Mouse (Mus musculus) neural tube, postnatal 0 days (tissue): Measurements from ENCODE around the gene Adam4. TPM values are rescaled to one million over a fixed set of nuclear protein-coding genes. Genes with fewer than 3 reads are reported as not detected.

ENCODE experiments used
- polyA plus RNA-seq: library from polyadenylated mRNA; unstranded; fragments of >200 nt; fragmentation: Nextera tagmentation; extraction: Ambion mirVana; gene quantifications from 2 replicates; pipeline ENCODE4 v1.2.1, GENCODE M21; 2015

Gene Adam4
- 0.08 and 0.11 TPM in 2 replicates for polyA plus RNA-seq

DNA sequence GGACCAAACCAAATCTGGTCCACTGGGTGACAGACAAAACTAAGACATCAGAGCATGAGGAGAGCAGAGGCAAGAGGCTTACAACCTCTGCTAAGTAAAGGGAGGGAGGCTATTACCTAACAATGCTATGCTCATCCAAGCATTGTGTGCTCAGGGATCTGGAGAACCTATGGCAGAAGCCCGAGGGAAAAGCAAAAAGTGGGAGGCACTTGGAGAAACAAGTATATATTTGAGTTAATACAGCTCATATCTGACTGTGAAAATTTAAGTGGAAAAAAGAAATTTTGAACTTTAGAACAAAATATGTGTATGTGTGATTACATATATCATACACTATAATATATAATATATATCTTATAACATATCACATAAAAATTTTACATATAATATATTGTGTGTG is at the start of gene Adam4:
Gene Adam4 (minus strand): TSS at position 101 of the 400 bp plus-strand sequence.

DNA sequence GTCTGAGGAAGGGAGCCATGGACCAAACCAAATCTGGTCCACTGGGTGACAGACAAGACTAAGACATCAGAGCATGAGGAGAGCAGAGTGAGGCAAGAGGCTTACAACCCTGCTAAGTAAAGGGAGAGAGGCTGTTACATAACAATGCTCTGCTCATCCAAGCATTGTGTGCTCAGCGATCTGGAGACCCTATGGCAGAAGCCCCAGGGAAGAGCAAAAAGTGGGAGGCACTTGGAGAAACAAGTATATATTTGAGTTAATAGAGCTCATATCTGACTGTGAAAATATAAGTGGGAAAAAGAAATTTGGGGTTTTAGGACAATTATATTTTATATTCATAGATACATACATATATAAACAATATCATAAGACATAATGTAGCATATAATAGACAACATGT is 42.4 kb downstream of the Adam4 start, which contains the start of gene Gm4787:
Gene Gm4787 (minus strand): TSS at position 101 of the 400 bp plus-strand sequence.

Other genes with a start within 250 kb of the Adam4 start
- gene Slc8a3, start 88.8 kb downstream of the Adam4 start, polyA plus RNA-seq = 13.5 and 15.5 TPM in 2 replicates
- gene Gm4787, start 42.5 kb downstream of the Adam4 start, polyA plus RNA-seq = 0.14 and 0.15 TPM in 2 replicates
- gene Cox16, start 63.2 kb upstream of the Adam4 start, polyA plus RNA-seq = 120 and 146 TPM in 2 replicates
- 45.6 and 48.1 TPM in 2 replicates for gene Gm20498, start 111.0 kb upstream of the Adam4 start, polyA plus RNA-seq
- 25.3 and 26.1 TPM in 2 replicates for gene Synj2bp, start 111.0 kb upstream of the Adam4 start, polyA plus RNA-seq
- gene Adam21, start 146.5 kb upstream of the Adam4 start, polyA plus RNA-seq = 0.40 and 0.57 TPM in 2 replicates
- 34.2 and 34.9 TPM in 2 replicates for gene Med6, start 173.1 kb upstream of the Adam4 start, polyA plus RNA-seq
- 24.2 and 25.3 TPM in 2 replicates for gene Ttc9, start 209.3 kb upstream of the Adam4 start, polyA plus RNA-seq